Mouse (Mus musculus): ENCODE data around the gene Nosip.

DNA sequence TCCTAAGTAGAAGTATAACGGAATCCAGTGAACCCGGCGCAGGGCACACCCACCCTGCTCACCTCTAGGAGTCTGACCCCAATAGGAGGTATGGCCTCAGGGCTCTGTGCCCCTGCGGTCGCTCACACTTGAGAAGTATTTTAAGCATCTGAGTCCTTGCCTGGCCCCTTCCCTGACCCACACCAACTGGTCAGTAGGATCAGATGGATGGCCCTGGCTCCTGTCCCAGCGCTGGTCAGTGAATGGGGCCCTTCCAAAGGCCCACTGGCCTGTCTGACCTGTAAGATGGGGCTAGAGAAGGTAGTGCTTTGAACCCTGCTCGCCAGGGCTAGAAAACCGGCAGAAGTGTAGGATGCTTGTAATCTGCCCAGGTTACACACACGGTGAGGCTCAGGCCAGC is 21.4 kb upstream of the Nosip start:
- TF ChIP-seq CTCF (IDR thresholded peaks at IDR 0.05; ENCODE audit: low read depth, low read length): no peak
- TF ChIP-seq POLR2A (IDR thresholded peaks at IDR 0.05; ENCODE audit: extremely low read depth, insufficient read depth, low read length): no peak
